Mouse (Mus musculus): ENCODE data around the gene Foxp4. TPM values are rescaled to one million over a fixed set of nuclear protein-coding genes. Genes with fewer than 3 reads are reported as not detected.

The Foxp4 gene
- total and polyA plus RNA-seq, 3 experiments: 0.93 to 54.1 (median 21.6) TPM

- Histone ChIP-seq H3K9me3 (replicated peaks) (peaks cover 51% of the 10 kb centered on the region), H3K4me3 (ENCODE audit: low read depth, low read length) (no peak overlapping the region), H3K27me3 (ENCODE audit: insufficient read depth, low read length) (no peaks in the 10 kb centered on the region), H3K4me1 (ENCODE audit: insufficient read depth, low read depth, low read length) (no peaks in the 10 kb centered on the region), H3K36me3 (replicated peaks) (peaks cover 75% of the 10 kb centered on the region)
- TF ChIP-seq GATA1 (IDR thresholded peaks at IDR 0.05; ENCODE audit: borderline replicate concordance, low read length) (no peak), GATA2 (IDR thresholded peaks at IDR 0.05; ENCODE audit: borderline replicate concordance, low read depth, low read length) (no peak), POLR2AphosphoS5 (IDR thresholded peaks at IDR 0.05; ENCODE audit: insufficient replicate concordance, low read depth, low read length) (no peak), CTCF (IDR thresholded peaks at IDR 0.05; ENCODE audit: low read depth, low read length) (no peak), TAL1 (conservative IDR thresholded peaks at IDR 0.05; ENCODE audit: low read depth, low read length) (no peak)
- DNase-seq (ENCODE audit: low spot score) (no peak), ATAC-seq (ENCODE audit: extremely low read depth, insufficient number of reproducible peaks, low FRiP score, poor library complexity, severe bottlenecking) (no peak)
These were observed 45.2 kb downstream of the Foxp4 start for GRCm38 (mm10) chr17:47879207-47879606.

- TF ChIP-seq POLR2AphosphoS5 (IDR thresholded peaks at IDR 0.05; ENCODE audit: insufficient replicate concordance, low read depth, low read length) (no peak), CTCF (IDR thresholded peaks at IDR 0.05; ENCODE audit: low read depth, low read length) (no peak), GATA2 (IDR thresholded peaks at IDR 0.05; ENCODE audit: borderline replicate concordance, low read depth, low read length) (no peak), TAL1 (conservative IDR thresholded peaks at IDR 0.05; ENCODE audit: low read depth, low read length) (no peak), GATA1 (IDR thresholded peaks at IDR 0.05; ENCODE audit: borderline replicate concordance, low read length) (no peak)
- DNase-seq (ENCODE audit: low spot score): no peak
- ATAC-seq (ENCODE audit: extremely low read depth, insufficient number of reproducible peaks, low FRiP score, poor library complexity, severe bottlenecking): no peak
- Histone ChIP-seq H3K9me3 (replicated peaks) (peaks cover 50% of the 10 kb centered on the region), H3K36me3 (replicated peaks) (peaks cover 77% of the 10 kb centered on the region), H3K4me3 (ENCODE audit: low read depth, low read length) (no peak overlapping the region; the same call in 1 of the 2 replicates), H3K27me3 (ENCODE audit: insufficient read depth, low read length) (no peaks in the 10 kb centered on the region), H3K4me1 (ENCODE audit: insufficient read depth, low read depth, low read length) (no peaks in the 10 kb centered on the region)
These were observed 45.9 kb downstream of the Foxp4 start for GRCm38 (mm10) chr17:47878378-47879089.

- no peak for ATAC-seq (ENCODE audit: extremely low read depth, insufficient number of reproducible peaks, low FRiP score, poor library complexity, severe bottlenecking)
These were observed 46.6 kb downstream of the Foxp4 start for GRCm38 (mm10) chr17:47877715-47878377.

GRCm38 (mm10) chr17:47876776-47877714 is 47.4 kb downstream of the Foxp4 start:
- no peak for TF ChIP-seq POLR2AphosphoS5 (IDR thresholded peaks at IDR 0.05; ENCODE audit: insufficient replicate concordance, low read depth, low read length)
- TF ChIP-seq TAL1 (conservative IDR thresholded peaks at IDR 0.05; ENCODE audit: low read depth, low read length): no peak
- TF ChIP-seq GATA2 (IDR thresholded peaks at IDR 0.05; ENCODE audit: borderline replicate concordance, low read depth, low read length): no peak
- TF ChIP-seq GATA1 (IDR thresholded peaks at IDR 0.05; ENCODE audit: borderline replicate concordance, low read length): no peak
- TF ChIP-seq CTCF (IDR thresholded peaks at IDR 0.05; ENCODE audit: low read depth, low read length): no peak
- H3K9me3 ChIP-seq (replicated peaks): peaks cover 56% of the 10 kb centered on the region
- H3K4me1 ChIP-seq (ENCODE audit: insufficient read depth, low read depth, low read length): no peaks in the 10 kb centered on the region
- no peaks in the 10 kb centered on the region for H3K27me3 ChIP-seq (ENCODE audit: insufficient read depth, low read length)
- H3K4me3 ChIP-seq (ENCODE audit: low read depth, low read length): no peak overlapping the region
- ATAC-seq (ENCODE audit: extremely low read depth, insufficient number of reproducible peaks, low FRiP score, poor library complexity, severe bottlenecking) (no peak), DNase-seq (ENCODE audit: low spot score) (no peak)
- peaks cover 81% of the 10 kb centered on the region for H3K36me3 ChIP-seq (replicated peaks)

More at GRCm38 (mm10) chr17:47877715-47878377, 46.6 kb downstream of the Foxp4 start:
- peaks cover 82% of the 10 kb centered on the region for H3K36me3 ChIP-seq (replicated peaks)
- no peaks in the 10 kb centered on the region for H3K4me1 ChIP-seq (ENCODE audit: insufficient read depth, low read depth, low read length)
- DNase-seq (ENCODE audit: low spot score): no peak
- no peaks in the 10 kb centered on the region for H3K27me3 ChIP-seq (ENCODE audit: insufficient read depth, low read length)
- no peak for TF ChIP-seq TAL1 (conservative IDR thresholded peaks at IDR 0.05; ENCODE audit: low read depth, low read length)
- TF ChIP-seq GATA1 (IDR thresholded peaks at IDR 0.05; ENCODE audit: borderline replicate concordance, low read length): no peak
- no peak for TF ChIP-seq CTCF (IDR thresholded peaks at IDR 0.05; ENCODE audit: low read depth, low read length)
- no peak for TF ChIP-seq GATA2 (IDR thresholded peaks at IDR 0.05; ENCODE audit: borderline replicate concordance, low read depth, low read length)
- no peak for TF ChIP-seq POLR2AphosphoS5 (IDR thresholded peaks at IDR 0.05; ENCODE audit: insufficient replicate concordance, low read depth, low read length)
- H3K4me3 ChIP-seq (ENCODE audit: low read depth, low read length): no peak overlapping the region
- peaks cover 53% of the 10 kb centered on the region for H3K9me3 ChIP-seq (replicated peaks)

- TF ChIP-seq TAL1 (conservative IDR thresholded peaks at IDR 0.05; ENCODE audit: low read depth, low read length): no peak
- peak; percentile 21; the same call in 1 of the 2 replicates for TF ChIP-seq CTCF (IDR thresholded peaks at IDR 0.05; ENCODE audit: low read depth, low read length)
- no peak overlapping the region for H3K4me3 ChIP-seq (ENCODE audit: low read depth, low read length)
These were observed 51.1 kb downstream of the Foxp4 start for GRCm38 (mm10) chr17:47873341-47873791.

More at GRCm38 (mm10) chr17:47873341-47873791, 51.1 kb downstream of the Foxp4 start:
- no peaks in the 10 kb centered on the region for H3K27me3 ChIP-seq (ENCODE audit: insufficient read depth, low read length)
- no peaks in the 10 kb centered on the region for H3K4me1 ChIP-seq (ENCODE audit: insufficient read depth, low read depth, low read length)
- H3K9me3 ChIP-seq (replicated peaks): peaks cover 58% of the 10 kb centered on the region
- peak; percentile 38 for ATAC-seq (ENCODE audit: extremely low read depth, insufficient number of reproducible peaks, low FRiP score, poor library complexity, severe bottlenecking)
- peak; percentile 35 for DNase-seq (ENCODE audit: low spot score)
- peaks cover 78% of the 10 kb centered on the region for H3K36me3 ChIP-seq (replicated peaks)
